Mouse (Mus musculus) erythroblast, embryonic 14.5 days (primary cell): ENCODE measurements around the gene Unc93a.
"Not testable (repeated sequence)": the region's sequence is repeated elsewhere in the genome, so short reads cannot be mapped to it uniquely, and the experiment has no call there.

Experiments
- GATA1 ChIP-seq: IDR thresholded peaks from 2 replicates; pipeline ENCODE4 v1.6.1; 2012; ENCODE audit warnings: low read length, inconsistent platforms, mixed read lengths
- TAL1 ChIP-seq: IDR thresholded peaks from 3 replicates; pipeline ENCODE4 v1.6.1; 2012; ENCODE audit warnings: low read length, inconsistent platforms, mixed read lengths

DNA sequence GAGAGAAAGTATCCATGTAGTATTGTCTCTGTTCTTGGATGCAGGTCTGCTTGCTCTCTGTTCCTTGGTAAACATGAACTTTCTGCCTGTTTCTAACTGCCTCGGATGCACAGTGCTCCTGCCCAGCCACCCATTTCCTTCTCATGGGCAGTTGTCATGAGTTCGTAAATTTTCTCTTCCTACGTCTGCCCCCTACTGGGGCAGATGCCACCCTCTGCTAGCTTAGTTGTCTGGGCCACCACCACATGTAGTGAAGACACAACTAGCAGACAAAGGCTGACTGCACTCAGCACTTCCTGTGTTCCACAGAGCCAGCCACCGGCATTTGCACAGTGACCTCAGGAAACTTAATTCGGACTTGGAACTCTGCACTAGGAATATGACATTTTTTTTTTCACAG is 62.4 kb downstream of the Unc93a start:
- TF ChIP-seq GATA1, TAL1: not testable (repeated sequence)
